Mouse (Mus musculus): ENCODE results near the gene Slc25a30.

DNA sequence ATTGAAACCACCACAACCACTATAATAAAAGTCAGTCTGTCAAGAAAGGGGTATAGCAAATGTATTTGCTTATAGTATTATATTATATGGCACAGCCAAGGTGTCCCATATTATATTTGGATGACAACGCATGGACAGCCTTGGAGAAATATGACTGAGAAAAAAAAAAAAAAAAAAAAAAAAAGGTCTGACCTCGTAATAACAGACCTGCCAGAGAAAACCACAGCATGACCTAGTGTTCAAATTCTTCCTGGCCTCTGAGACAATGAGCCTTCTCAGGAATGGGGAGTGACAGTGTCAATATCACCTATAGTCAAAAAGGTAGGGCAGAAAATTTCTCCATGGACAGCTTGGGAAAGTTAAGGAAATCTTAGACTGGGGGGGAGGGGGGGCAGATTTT, 32.5 kb upstream of the Slc25a30 start:
- no peak for TF ChIP-seq EP300 (IDR thresholded peaks at IDR 0.05)
- no peak for TF ChIP-seq CTCF (IDR thresholded peaks at IDR 0.05)

Measured in lung, postnatal 0 days (tissue).